Comparison of ENCODE assay signal across 9 mouse cellular contexts in genomic region chr10:59973400-59973799, GRCm38 (mm10). TPM values are rescaled to one million over a fixed set of nuclear protein-coding genes. Genes with fewer than 3 reads are reported as not detected.
DNase-seq lines count a peak whose midpoint lies in the region; ATAC-seq and TF ChIP-seq lines count a peak whose summit lies in the region.
"Had no signal": no experiment of that assay in that cellular context is flagged by ENCODE, and none has a peak within 500 bp of the region (broad histone marks: within the 10 kb centered on the region; RNA-seq: fewer than 3 reads in every experiment).

No protein-coding gene starts in this region.

- H3K4me2 ChIP-seq in heart, embryonic 11.5 days, result no peak overlapping the region
- H3K4me2 ChIP-seq: midbrain, embryonic 12.5 days had no signal

- H3K27me3 ChIP-seq in heart, embryonic 10.5 days (ENCODE audit: insufficient read depth, poor library complexity, severe bottlenecking), result peaks cover 7% of the 10 kb centered on the region; the same call in 1 of the 2 replicates
- 0 out of 2 replicates have a peak, but pooled peaks cover 2% of the 10 kb centered on the region for H3K27me3 ChIP-seq in heart, embryonic 11.5 days (ENCODE audit: control insufficient read depth, insufficient read depth, low read length)
- H3K27me3 ChIP-seq: midbrain, embryonic 12.5 days had no signal

- 82% methylated on average over 4 of the region's 4 CpGs for WGBS in heart, embryonic 10.5 days
- WGBS in heart, embryonic 11.5 days (ENCODE audit: insufficient replicate concordance), result 79% methylated on average over 4 of the region's 4 CpGs

- no peak for ATAC-seq in heart, embryonic 11.5 days (replicated peaks; ENCODE audit: insufficient number of reproducible peaks, low FRiP score, low TSS enrichment)
- no peak for ATAC-seq in activated CD4-positive, CD25-positive, alpha-beta regulatory T cell, adult 4 months

- H3K36me3 ChIP-seq in heart, embryonic 10.5 days, result no peaks in the 10 kb centered on the region
- no peaks in the 10 kb centered on the region for H3K36me3 ChIP-seq in heart, embryonic 11.5 days (ENCODE audit: control insufficient read depth, insufficient read depth, low read length)
- H3K36me3 ChIP-seq: midbrain, embryonic 12.5 days had no signal

- peaks cover 57% of the 10 kb centered on the region for H3K4me1 ChIP-seq in heart, embryonic 10.5 days
- H3K4me1 ChIP-seq in heart, embryonic 11.5 days (ENCODE audit: control insufficient read depth, insufficient read depth, low read length), result peaks cover 26% of the 10 kb centered on the region

- no peak for DNase-seq in heart, embryonic 10.5 days (ENCODE audit: low spot score)
- no peak for DNase-seq in left cerebral cortex, adult 2 months (ENCODE audit: extremely low spot score in 1 of 2, low spot score in 2 of 2)
- DNase-seq in left cerebral cortex, postnatal 10 days (ENCODE audit: extremely low spot score in 1 of 2, low spot score in 2 of 2), result no peak
- peak; percentile 48 for DNase-seq in thymus, postnatal 4 days
- no peak for DNase-seq in thymus, postnatal 25 days
- DNase-seq in adrenal gland, postnatal 10 days, result no peak

- intact Hi-C loops in left cerebral cortex, adult 2 months (cut with DNase I), result no loop called here
- intact Hi-C loops in left cerebral cortex, postnatal 10 days (cut with DNase I), result no loop called here

- no peaks in the 10 kb centered on the region for H3K9me3 ChIP-seq in heart, embryonic 10.5 days
- no peaks in the 10 kb centered on the region for H3K9me3 ChIP-seq in heart, embryonic 11.5 days (replicated peaks; ENCODE audit: control insufficient read depth, low read length)
- H3K9me3 ChIP-seq: midbrain, embryonic 12.5 days had no signal

- H3K9ac ChIP-seq in heart, embryonic 11.5 days (ENCODE audit: low read depth, low read length), result no peak overlapping the region
- H3K9ac ChIP-seq: midbrain, embryonic 12.5 days had no signal

- no peak for TF ChIP-seq CTCF in left cerebral cortex, adult 2 months (IDR thresholded peaks at IDR 0.05)

- H3K4me3 ChIP-seq in heart, embryonic 10.5 days, result no peak overlapping the region
- H3K4me3 ChIP-seq in heart, embryonic 11.5 days (ENCODE audit: low read depth, low read length), result no peak overlapping the region
- no peak overlapping the region for H3K4me3 ChIP-seq in left cerebral cortex, adult 2 months
- H3K4me3 ChIP-seq: midbrain, embryonic 12.5 days had no signal

- peak overlapping the region; percentile 83 for H3K27ac ChIP-seq in heart, embryonic 10.5 days
- H3K27ac ChIP-seq in heart, embryonic 11.5 days (ENCODE audit: low read depth, low read length), result no peak overlapping the region
- peak overlapping the region; percentile 85 for H3K27ac ChIP-seq in left cerebral cortex, adult 2 months

RNA-seq across cellular contexts. Expression of gene Ddit4, which starts 21.8 kb away (rescaled TPM):
- polyA plus RNA-seq in heart, embryonic 10.5 days (2016; fragmentation: Nextera tagmentation; extraction: Ambion mirVana), result 17.6 and 32.8 TPM in 2 replicates
- polyA plus RNA-seq in heart, embryonic 11.5 days (2014; fragmentation: Nextera tagmentation; extraction: Ambion mirVana), result 1.9 and 3.4 TPM in 2 replicates
- 10 to 100 TPM; 46.9 to 71.1 TPM for total RNA-seq in left cerebral cortex, adult 2 months (2021)
- 10 to 100 TPM; 52.2 to 67.8 TPM for total RNA-seq in left cerebral cortex, postnatal 10 days (2021)
- polyA plus RNA-seq in activated CD4-positive, CD25-positive, alpha-beta regulatory T cell, adult 4 months (2017; shearing (Covaris generic)), result 10 to 100 TPM; 17.5 to 31.2 TPM
- 100 to 1,000 TPM in 1 of 2 experiments, 10 to 100 TPM in 1; 46.2 to 129 TPM for total RNA-seq in adrenal gland, postnatal 10 days (2021)

RNA-seq across cellular contexts. Expression of gene Ascc1, which starts 29.2 kb away (rescaled TPM):
- 33.0 and 36.2 TPM in 2 replicates for polyA plus RNA-seq in heart, embryonic 10.5 days (2016; fragmentation: Nextera tagmentation; extraction: Ambion mirVana)
- 34.5 and 36.2 TPM in 2 replicates for polyA plus RNA-seq in heart, embryonic 11.5 days (2014; fragmentation: Nextera tagmentation; extraction: Ambion mirVana)
- total RNA-seq in left cerebral cortex, adult 2 months (2021), result 10 to 100 TPM; 13.2 to 15.1 TPM
- total RNA-seq in left cerebral cortex, postnatal 10 days (2021), result 10 to 100 TPM; 18.4 to 22.2 TPM
- 10 to 100 TPM; 49.6 to 50.2 TPM for polyA plus RNA-seq in activated CD4-positive, CD25-positive, alpha-beta regulatory T cell, adult 4 months (2017; shearing (Covaris generic))
- 10 to 100 TPM; 26.6 to 30.7 TPM for total RNA-seq in adrenal gland, postnatal 10 days (2021)

RNA-seq across cellular contexts. Expression of gene Anapc16, which starts 29.5 kb away (rescaled TPM):
- polyA plus RNA-seq in heart, embryonic 10.5 days (2016; fragmentation: Nextera tagmentation; extraction: Ambion mirVana), result 93.3 and 94.6 TPM in 2 replicates
- 70.6 and 84.1 TPM in 2 replicates for polyA plus RNA-seq in heart, embryonic 11.5 days (2014; fragmentation: Nextera tagmentation; extraction: Ambion mirVana)
- 10 to 100 TPM; 61.5 to 68.6 TPM for total RNA-seq in left cerebral cortex, adult 2 months (2021)
- 10 to 100 TPM; 61.8 to 68.6 TPM for total RNA-seq in left cerebral cortex, postnatal 10 days (2021)
- 100 to 1,000 TPM in 1 of 2 experiments, 10 to 100 TPM in 1; 89.7 to 110 TPM for polyA plus RNA-seq in activated CD4-positive, CD25-positive, alpha-beta regulatory T cell, adult 4 months (2017; shearing (Covaris generic))
- total RNA-seq in adrenal gland, postnatal 10 days (2021), result 10 to 100 TPM; 60.3 to 68.4 TPM
